Mouse (Mus musculus) erythroblast, embryonic 14.5 days (primary cell): ENCODE results near the gene Creb3l4.

Experiments
- GATA1 ChIP-seq: IDR thresholded peaks from 2 replicates; pipeline ENCODE4 v1.6.1; 2012; ENCODE audit warnings: low read length, inconsistent platforms, mixed read lengths
- TAL1 ChIP-seq: IDR thresholded peaks from 3 replicates; pipeline ENCODE4 v1.6.1; 2012; ENCODE audit warnings: low read length, inconsistent platforms, mixed read lengths

GRCm38 (mm10) chr3:90258521-90258920 lies 15.2 kb upstream of the Creb3l4 start:
- TF ChIP-seq GATA1, result no peak
- no peak for TF ChIP-seq TAL1
